Mouse (Mus musculus): ENCODE data around the gene Hip1. TPM values are rescaled to one million over a fixed set of nuclear protein-coding genes. Genes with fewer than 3 reads are reported as not detected.

Gene Hip1
- polyA plus RNA-seq, 1 experiment from 2014 or later, result 76.5 TPM

DNA sequence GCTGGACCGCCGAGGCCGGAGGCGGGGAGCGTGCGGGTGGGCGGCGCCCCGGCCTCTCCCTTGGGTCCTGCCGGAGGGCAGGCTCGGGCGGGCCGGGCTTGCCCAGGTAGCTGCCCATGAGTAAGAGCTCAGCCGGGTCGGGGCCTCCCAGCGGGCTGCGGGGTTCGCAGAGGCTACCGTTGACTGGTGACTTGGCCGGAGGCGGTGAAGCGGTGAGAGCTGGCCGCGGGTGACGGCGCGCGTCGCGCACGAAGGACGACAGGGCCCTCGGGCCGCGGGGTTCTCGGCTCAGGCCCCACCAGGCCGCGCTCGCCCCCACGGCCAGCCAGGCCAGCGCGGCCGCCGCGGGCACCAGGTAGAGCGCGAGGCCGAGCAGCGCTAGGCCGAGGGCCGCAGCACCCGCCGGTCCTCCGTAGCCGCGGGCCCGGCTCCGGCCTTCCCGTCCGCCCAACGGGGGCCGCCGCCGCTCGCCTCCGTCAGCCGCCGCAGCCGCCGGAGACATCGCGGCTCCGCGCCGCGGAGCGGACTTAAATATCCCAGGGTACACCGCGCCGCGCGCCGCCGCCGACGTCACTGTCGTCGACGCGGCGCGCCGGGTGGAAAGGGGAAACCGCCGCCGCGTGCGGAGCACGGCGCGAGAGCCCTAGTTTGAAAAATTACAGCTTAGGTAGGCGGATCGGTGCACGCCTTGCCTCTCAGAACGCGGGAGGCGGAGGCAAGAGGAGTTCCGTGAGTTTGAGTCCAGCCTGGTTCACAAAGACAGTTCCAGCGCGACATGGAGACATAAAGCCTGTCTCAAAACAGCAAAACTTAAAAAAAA is 150.7 kb downstream of the Hip1 start, which contains the start of gene Pom121:
Gene Pom121 (minus strand): TSS at position 543 of the 820 bp plus-strand sequence.
- H3K27ac ChIP-seq (ENCODE audit: low read depth, low read length), result peak within 1 kb of the TSS; percentile 75
- H3K4me3 ChIP-seq (ENCODE audit: low read depth, low read length), result peak within 1 kb of the TSS; percentile 97
- H3K9me3 ChIP-seq (ENCODE audit: control insufficient read depth, low read length), result no peaks in the 10 kb centered on the region
- under 1% methylated on average over 92 of the region's 110 CpGs for WGBS
- ATAC-seq (replicated peaks; ENCODE audit: low FRiP score) (peak; percentile 88), DNase-seq (ENCODE audit: low spot score) (peak; percentile 91)
- H3K4me2 ChIP-seq (ENCODE audit: low read depth, low read length, severe bottlenecking), result peak within 1 kb of the TSS; percentile 49
- H3K27me3 ChIP-seq (ENCODE audit: control insufficient read depth, insufficient read depth, low read length), result no peaks in the 10 kb centered on the region
- peak within 1 kb of the TSS; percentile 97 for H3K9ac ChIP-seq (ENCODE audit: low read length)
- peaks cover 7% of the 10 kb centered on the region; the same call in 1 of the 2 replicates for H3K4me1 ChIP-seq (replicated peaks; ENCODE audit: control insufficient read depth, insufficient read depth, low read length)
- H3K36me3 ChIP-seq (ENCODE audit: control insufficient read depth, insufficient read depth, low read length), result peaks cover 8% of the 10 kb centered on the region; the same call in 1 of the 2 replicates

DNA sequence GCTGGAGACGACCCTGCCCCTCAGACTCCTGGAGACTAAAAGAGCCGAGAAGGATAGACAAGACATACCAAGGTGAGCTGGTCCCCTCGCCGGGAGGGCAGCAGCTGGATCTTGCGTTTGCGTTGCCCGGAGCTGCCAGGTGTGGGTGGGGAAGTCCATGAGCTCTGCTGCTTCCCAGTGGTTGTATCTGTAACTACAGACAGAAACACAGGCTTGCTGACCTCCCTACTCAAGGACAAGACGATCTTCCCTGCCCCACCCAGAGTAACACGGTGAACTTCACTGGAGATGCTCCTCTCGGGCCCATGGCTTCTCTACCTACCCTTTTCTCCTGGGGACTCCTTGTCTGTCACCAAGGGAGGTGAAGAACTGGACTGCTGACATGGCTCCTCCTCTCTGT is 161.1 kb downstream of the Hip1 start:
- H3K9ac ChIP-seq (ENCODE audit: low read length), result no peak overlapping the region
- no peaks in the 10 kb centered on the region for H3K4me1 ChIP-seq (replicated peaks; ENCODE audit: control insufficient read depth, insufficient read depth, low read length)
- no peak overlapping the region for H3K4me3 ChIP-seq (ENCODE audit: low read depth, low read length)
- H3K27ac ChIP-seq (ENCODE audit: low read depth, low read length), result no peak overlapping the region
- no peaks in the 10 kb centered on the region for H3K27me3 ChIP-seq (ENCODE audit: control insufficient read depth, insufficient read depth, low read length)
- ATAC-seq (replicated peaks; ENCODE audit: low FRiP score), result no peak
- no peaks in the 10 kb centered on the region for H3K9me3 ChIP-seq (ENCODE audit: control insufficient read depth, low read length)
- peaks cover 44% of the 10 kb centered on the region for H3K36me3 ChIP-seq (ENCODE audit: control insufficient read depth, insufficient read depth, low read length)
- no peak for DNase-seq (ENCODE audit: low spot score)
- 88% methylated on average over 10 of the region's 10 CpGs for WGBS
- no peak overlapping the region for H3K4me2 ChIP-seq (ENCODE audit: low read depth, low read length, severe bottlenecking)

GRCm38 (mm10) chr5:135382746-135383145 is 162.2 kb downstream of the Hip1 start:
- H3K27me3 ChIP-seq (ENCODE audit: control insufficient read depth, insufficient read depth, low read length), result no peaks in the 10 kb centered on the region
- H3K9me3 ChIP-seq (ENCODE audit: control insufficient read depth, low read length), result no peaks in the 10 kb centered on the region
- WGBS, result 95% methylated on average over 7 of the region's 7 CpGs
- no peak overlapping the region for H3K4me2 ChIP-seq (ENCODE audit: low read depth, low read length, severe bottlenecking)
- no peak overlapping the region for H3K27ac ChIP-seq (ENCODE audit: low read depth, low read length)
- no peaks in the 10 kb centered on the region for H3K4me1 ChIP-seq (replicated peaks; ENCODE audit: control insufficient read depth, insufficient read depth, low read length)
- H3K4me3 ChIP-seq (ENCODE audit: low read depth, low read length), result no peak overlapping the region
- peaks cover 52% of the 10 kb centered on the region for H3K36me3 ChIP-seq (ENCODE audit: control insufficient read depth, insufficient read depth, low read length)
- DNase-seq (ENCODE audit: low spot score), result no peak
- no peak for ATAC-seq (replicated peaks; ENCODE audit: low FRiP score)
- H3K9ac ChIP-seq (ENCODE audit: low read length), result no peak overlapping the region

- Histone ChIP-seq H3K27me3 (ENCODE audit: control insufficient read depth, insufficient read depth, low read length) (no peaks in the 10 kb centered on the region), H3K9me3 (ENCODE audit: control insufficient read depth, low read length) (no peaks in the 10 kb centered on the region), H3K4me3 (ENCODE audit: low read depth, low read length) (no peak overlapping the region), H3K27ac (ENCODE audit: low read depth, low read length) (no peak overlapping the region), H3K36me3 (ENCODE audit: control insufficient read depth, insufficient read depth, low read length) (peaks cover 51% of the 10 kb centered on the region), H3K4me2 (ENCODE audit: low read depth, low read length, severe bottlenecking) (no peak overlapping the region), H3K9ac (ENCODE audit: low read length) (no peak overlapping the region), H3K4me1 (replicated peaks; ENCODE audit: control insufficient read depth, insufficient read depth, low read length) (no peaks in the 10 kb centered on the region)
- WGBS, result 94% methylated on average over 10 of the region's 10 CpGs
- DNase-seq (ENCODE audit: low spot score) (no peak), ATAC-seq (replicated peaks; ENCODE audit: low FRiP score) (no peak)
Measured at GRCm38 (mm10) chr5:135381356-135381925, 163.5 kb downstream of the Hip1 start.

GRCm38 (mm10) chr5:135380681-135381080 is 164.2 kb downstream of the Hip1 start:
- no peaks in the 10 kb centered on the region for H3K9me3 ChIP-seq (ENCODE audit: control insufficient read depth, low read length)
- H3K27me3 ChIP-seq (ENCODE audit: control insufficient read depth, insufficient read depth, low read length), result no peaks in the 10 kb centered on the region
- peaks cover 53% of the 10 kb centered on the region for H3K36me3 ChIP-seq (ENCODE audit: control insufficient read depth, insufficient read depth, low read length)
- 94% methylated on average over 4 of the region's 4 CpGs for WGBS
- no peak overlapping the region for H3K4me2 ChIP-seq (ENCODE audit: low read depth, low read length, severe bottlenecking)
- no peak overlapping the region for H3K27ac ChIP-seq (ENCODE audit: low read depth, low read length)
- H3K4me1 ChIP-seq (replicated peaks; ENCODE audit: control insufficient read depth, insufficient read depth, low read length), result no peaks in the 10 kb centered on the region
- DNase-seq (ENCODE audit: low spot score) (no peak), ATAC-seq (replicated peaks; ENCODE audit: low FRiP score) (no peak)
- no peak overlapping the region for H3K4me3 ChIP-seq (ENCODE audit: low read depth, low read length)
- H3K9ac ChIP-seq (ENCODE audit: low read length), result no peak overlapping the region

GRCm38 (mm10) chr5:135376341-135376740 is 168.6 kb downstream of the Hip1 start:
- 69% methylated on average over 2 of the region's 2 CpGs for WGBS
- Histone ChIP-seq H3K27ac (ENCODE audit: low read depth, low read length) (no peak overlapping the region), H3K36me3 (ENCODE audit: control insufficient read depth, insufficient read depth, low read length) (peaks cover 44% of the 10 kb centered on the region), H3K4me2 (ENCODE audit: low read depth, low read length, severe bottlenecking) (no peak overlapping the region), H3K9me3 (ENCODE audit: control insufficient read depth, low read length) (no peaks in the 10 kb centered on the region; the same call in 1 of the 2 replicates), H3K4me1 (replicated peaks; ENCODE audit: control insufficient read depth, insufficient read depth, low read length) (no peaks in the 10 kb centered on the region), H3K27me3 (ENCODE audit: control insufficient read depth, insufficient read depth, low read length) (no peaks in the 10 kb centered on the region), H3K4me3 (ENCODE audit: low read depth, low read length) (no peak overlapping the region), H3K9ac (ENCODE audit: low read length) (no peak overlapping the region)
- DNase-seq (ENCODE audit: low spot score), result no peak
- no peak for ATAC-seq (replicated peaks; ENCODE audit: low FRiP score)

DNA sequence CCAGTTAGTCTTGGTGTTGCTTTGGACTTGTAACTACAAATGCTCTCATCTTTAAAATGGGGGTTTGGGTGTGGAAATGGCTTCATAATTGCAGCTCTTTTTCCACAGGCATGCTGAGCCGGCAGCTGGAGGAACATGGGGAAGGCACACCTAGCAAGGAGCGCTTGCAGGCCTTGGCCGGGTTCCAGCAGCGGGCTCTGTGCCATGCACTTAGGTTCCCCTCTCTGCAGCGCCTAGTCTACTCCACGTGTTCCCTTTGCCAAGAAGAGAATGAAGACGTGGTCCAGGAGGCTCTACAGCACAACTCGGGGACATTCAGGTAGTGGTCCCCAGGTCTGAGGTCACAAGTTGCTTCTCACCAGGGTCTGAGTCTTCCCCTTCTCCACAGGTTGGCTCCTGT is 169.8 kb downstream of the Hip1 start:
- Histone ChIP-seq H3K9me3 (ENCODE audit: control insufficient read depth, low read length) (no peaks in the 10 kb centered on the region; the same call in 1 of the 2 replicates), H3K4me3 (ENCODE audit: low read depth, low read length) (no peak overlapping the region), H3K4me1 (replicated peaks; ENCODE audit: control insufficient read depth, insufficient read depth, low read length) (no peaks in the 10 kb centered on the region), H3K4me2 (ENCODE audit: low read depth, low read length, severe bottlenecking) (no peak overlapping the region), H3K36me3 (ENCODE audit: control insufficient read depth, insufficient read depth, low read length) (peaks cover 33% of the 10 kb centered on the region; the same call in 1 of the 2 replicates), H3K27me3 (ENCODE audit: control insufficient read depth, insufficient read depth, low read length) (no peaks in the 10 kb centered on the region), H3K27ac (ENCODE audit: low read depth, low read length) (no peak overlapping the region), H3K9ac (ENCODE audit: low read length) (no peak overlapping the region)
- no peak for DNase-seq (ENCODE audit: low spot score)
- WGBS, result 90% methylated on average over 8 of the region's 8 CpGs
- ATAC-seq (replicated peaks; ENCODE audit: low FRiP score), result no peak

- no peaks in the 10 kb centered on the region for H3K27me3 ChIP-seq (ENCODE audit: control insufficient read depth, insufficient read depth, low read length)
- H3K4me3 ChIP-seq (ENCODE audit: low read depth, low read length), result no peak overlapping the region
- no peak overlapping the region for H3K9ac ChIP-seq (ENCODE audit: low read length)
- no peaks in the 10 kb centered on the region for H3K4me1 ChIP-seq (replicated peaks; ENCODE audit: control insufficient read depth, insufficient read depth, low read length)
- H3K27ac ChIP-seq (ENCODE audit: low read depth, low read length), result no peak overlapping the region
- DNase-seq (ENCODE audit: low spot score), result no peak
- peaks cover 28% of the 10 kb centered on the region; the same call in 1 of the 2 replicates for H3K36me3 ChIP-seq (ENCODE audit: control insufficient read depth, insufficient read depth, low read length)
- ATAC-seq (replicated peaks; ENCODE audit: low FRiP score), result no peak
- no peak overlapping the region for H3K4me2 ChIP-seq (ENCODE audit: low read depth, low read length, severe bottlenecking)
- 90% methylated on average over 5 of the region's 5 CpGs for WGBS
- H3K9me3 ChIP-seq (ENCODE audit: control insufficient read depth, low read length), result no peaks in the 10 kb centered on the region; the same call in 1 of the 2 replicates
Measured at GRCm38 (mm10) chr5:135373601-135374000, 171.3 kb downstream of the Hip1 start.

Data from forebrain, embryonic 11.5 days (tissue).